Mouse (Mus musculus) midbrain, embryonic 16.5 days (tissue): ENCODE measurements around the gene Shisa5. TPM values are rescaled to one million over a fixed set of nuclear protein-coding genes. Genes with fewer than 3 reads are reported as not detected.

Source experiments
- ATAC-seq: fragments of 200-750 bp; cut with Nextera tagmentation; 2 replicates; pipeline ENCODE4 v1.8.0; 2017; ENCODE audit warnings: moderate TSS enrichment
- H3K27ac ChIP-seq: fragments of 300-500 bp; sonication (generic); 2 replicates; pipeline ENCODE4 v1.5.1; 2014; ENCODE audit warnings: mild to moderate bottlenecking, low read length, mixed read lengths
- H3K27me3 ChIP-seq: fragments of 300-500 bp; sonication (generic); 2 replicates; pipeline ENCODE4 v1.6.1; 2014; ENCODE audit warnings: low read depth, low read length, mixed read lengths; ENCODE audit not compliant: control insufficient read depth, insufficient read depth
- H3K36me3 ChIP-seq: fragments of 300-500 bp; sonication (generic); 2 replicates; pipeline ENCODE4 v1.6.1; 2014; ENCODE audit warnings: mild to moderate bottlenecking, low read length, moderate library complexity, mixed read lengths; ENCODE audit not compliant: control insufficient read depth, insufficient read depth
- H3K4me1 ChIP-seq: fragments of 300-500 bp; sonication (generic); 2 replicates; pipeline ENCODE4 v1.6.1; 2014; ENCODE audit warnings: mild to moderate bottlenecking, low read length, mixed read lengths; ENCODE audit not compliant: control insufficient read depth, insufficient read depth
- H3K4me2 ChIP-seq: fragments of 300-500 bp; sonication (generic); 2 replicates; pipeline ENCODE4 v1.6.1; 2014; ENCODE audit warnings: mild to moderate bottlenecking, low read length, mixed read lengths
- H3K4me3 ChIP-seq: fragments of 300-500 bp; sonication (generic); 2 replicates; pipeline ENCODE4 v1.5.1; 2014; ENCODE audit warnings: low read depth, mild to moderate bottlenecking, low read length, moderate library complexity, mixed read lengths
- H3K9ac ChIP-seq: fragments of 300-500 bp; sonication (generic); 2 replicates; pipeline ENCODE4 v1.6.1; 2014; ENCODE audit warnings: low read depth, low read length, mixed read lengths
- H3K9me3 ChIP-seq: fragments of 300-500 bp; sonication (generic); replicated peaks from 2 replicates; pipeline ENCODE4 v1.6.1; 2014; ENCODE audit warnings: mild to moderate bottlenecking, low read length, mixed read lengths; ENCODE audit not compliant: control insufficient read depth, poor library complexity, severe bottlenecking
- WGBS: fragments of 180-500 bp; shearing (Covaris S2); extraction: QIAGEN DNeasy Blood & Tissue Kit; methylation state at CpG from one replicate; pipeline ENCODE4 v1.1.7; 2014; 5-methylcytosine and 5-hydroxymethylcytosine counted together
- polyA plus RNA-seq: library from polyadenylated mRNA; unstranded; fragments of >200 nt; fragmentation: Nextera tagmentation; extraction: Ambion mirVana; gene quantifications from 2 replicates; pipeline ENCODE4 v1.2.1, GENCODE M21; 2015

Gene Shisa5
- polyA plus RNA-seq, 1 experiment from 2014 or later: 68.9 TPM

DNA sequence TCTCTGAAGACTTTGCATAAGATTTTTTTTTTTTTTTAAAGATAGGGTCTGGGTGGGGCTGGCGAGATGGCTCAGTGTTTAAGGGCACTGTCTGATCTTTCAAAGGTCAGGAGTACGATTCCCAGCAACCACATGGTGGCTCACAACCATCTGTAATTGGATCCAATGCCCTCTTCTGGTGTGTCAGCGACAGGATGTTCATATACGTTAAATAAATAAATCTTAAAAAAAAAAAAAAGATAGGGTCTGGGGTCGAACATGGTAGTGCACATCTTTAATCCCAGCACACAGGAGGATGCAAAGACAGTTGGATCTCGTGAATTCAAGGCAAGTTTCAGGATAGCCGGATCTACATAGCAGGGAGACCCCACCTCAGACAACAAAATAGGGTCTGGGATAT is 11.0 kb downstream of the Shisa5 start:
- no peak for ATAC-seq
- WGBS: 88% methylated on average over 7 of the region's 7 CpGs

DNA sequence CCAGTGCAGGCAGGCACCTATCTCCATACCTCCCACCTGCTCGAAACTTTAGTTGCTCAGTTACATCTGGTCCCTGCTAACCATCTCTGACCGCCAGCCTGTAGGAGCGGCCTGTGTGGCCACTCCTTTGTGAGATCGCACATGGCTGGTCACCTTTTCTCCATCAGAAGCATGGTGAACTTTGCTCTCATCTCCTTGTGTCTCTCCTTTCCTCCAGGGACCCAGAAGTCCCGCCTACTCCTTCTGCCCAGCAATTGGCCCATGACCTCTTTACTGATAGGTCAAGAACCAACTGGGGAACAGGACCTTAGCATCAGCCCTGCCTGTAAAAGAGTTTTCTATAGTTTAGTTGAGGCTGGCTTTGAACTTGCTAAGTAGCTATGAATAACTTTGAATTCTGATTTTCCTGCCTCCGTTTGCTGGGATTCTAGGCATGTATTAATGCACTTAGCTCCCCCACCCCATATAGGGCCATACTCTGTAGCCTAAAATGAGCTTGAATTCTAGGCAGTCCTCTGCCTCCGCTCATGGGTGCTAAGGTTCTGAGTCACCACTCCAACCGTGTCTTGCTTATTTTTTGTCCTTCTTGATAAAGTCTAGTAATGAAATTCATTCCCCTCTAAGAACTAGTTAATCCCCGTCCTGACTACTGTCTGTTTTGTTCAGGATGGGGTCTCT is 11.8 kb downstream of the Shisa5 start:
- 78% methylated on average over 9 of the region's 9 CpGs for WGBS
- Histone ChIP-seq H3K4me2 (no peak overlapping the region), H3K27ac (no peak overlapping the region), H3K4me1 (0 out of 2 replicates have a peak, but pooled peaks cover 2% of the 10 kb centered on the region), H3K9ac (no peak overlapping the region), H3K9me3 (no peaks in the 10 kb centered on the region), H3K27me3 (no peaks in the 10 kb centered on the region), H3K36me3 (no peaks in the 10 kb centered on the region), H3K4me3 (no peak overlapping the region)
- no peak for ATAC-seq

More for the DNA sequence above, 11.0 kb downstream of the Shisa5 start:
- no peaks in the 10 kb centered on the region for H3K36me3 ChIP-seq
- no peak overlapping the region for H3K4me2 ChIP-seq
- no peaks in the 10 kb centered on the region for H3K4me1 ChIP-seq
- H3K9me3 ChIP-seq: no peaks in the 10 kb centered on the region
- H3K4me3 ChIP-seq: no peak overlapping the region
- no peaks in the 10 kb centered on the region for H3K27me3 ChIP-seq
- no peak overlapping the region for H3K27ac ChIP-seq
- no peak overlapping the region for H3K9ac ChIP-seq

DNA sequence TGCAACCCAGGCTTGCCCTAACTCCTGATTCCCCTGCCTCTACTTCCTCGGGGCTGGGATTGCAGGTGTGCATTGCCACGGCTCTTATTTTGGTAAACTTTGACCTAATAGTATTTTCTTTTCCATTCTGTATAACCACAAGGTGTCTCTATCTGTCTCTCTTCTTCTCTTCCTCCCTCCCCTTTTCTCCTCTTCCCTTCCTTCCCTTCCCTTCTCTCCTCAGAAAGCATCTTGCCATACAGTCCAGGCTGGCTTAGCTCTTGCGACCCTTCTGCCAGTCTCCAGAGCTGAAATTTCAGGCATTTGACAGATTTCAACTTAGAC is 12.3 kb downstream of the Shisa5 start:
- Histone ChIP-seq H3K9ac (no peak overlapping the region), H3K9me3 (no peaks in the 10 kb centered on the region), H3K4me1 (peaks cover 4% of the 10 kb centered on the region; the same call in 1 of the 2 replicates), H3K27ac (no peak overlapping the region), H3K4me3 (no peak overlapping the region), H3K4me2 (no peak overlapping the region), H3K27me3 (no peaks in the 10 kb centered on the region), H3K36me3 (no peaks in the 10 kb centered on the region)
- no peak for ATAC-seq
- WGBS: 87% methylated on average over 3 of the region's 3 CpGs

DNA sequence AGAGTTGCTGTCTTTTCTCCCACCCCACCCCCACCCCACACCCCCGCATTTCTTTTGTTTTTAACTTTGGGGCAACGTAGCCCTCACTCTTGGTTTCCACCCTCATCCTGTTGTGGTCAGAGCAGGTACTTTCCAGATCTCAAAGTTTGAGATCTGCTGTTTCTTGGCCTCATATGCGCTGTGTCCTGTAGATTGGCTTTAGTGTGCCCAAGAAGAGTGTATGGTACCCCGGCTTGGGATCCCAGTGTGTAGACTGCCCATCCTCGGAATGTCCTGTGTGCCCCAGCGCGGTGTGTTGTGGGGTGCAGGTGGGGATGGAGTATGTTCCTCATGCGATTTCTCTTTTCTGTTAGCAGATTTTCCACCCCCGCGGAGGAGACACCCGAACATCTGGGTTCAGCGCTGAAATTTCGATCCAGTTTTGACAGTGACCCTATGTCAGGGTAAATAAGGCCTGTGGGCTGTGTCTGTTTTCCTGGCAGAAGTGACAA is 12.7 kb downstream of the Shisa5 start:
- no peaks in the 10 kb centered on the region for H3K9me3 ChIP-seq
- 92% methylated on average over 13 of the region's 13 CpGs for WGBS
- no peaks in the 10 kb centered on the region for H3K27me3 ChIP-seq

DNA sequence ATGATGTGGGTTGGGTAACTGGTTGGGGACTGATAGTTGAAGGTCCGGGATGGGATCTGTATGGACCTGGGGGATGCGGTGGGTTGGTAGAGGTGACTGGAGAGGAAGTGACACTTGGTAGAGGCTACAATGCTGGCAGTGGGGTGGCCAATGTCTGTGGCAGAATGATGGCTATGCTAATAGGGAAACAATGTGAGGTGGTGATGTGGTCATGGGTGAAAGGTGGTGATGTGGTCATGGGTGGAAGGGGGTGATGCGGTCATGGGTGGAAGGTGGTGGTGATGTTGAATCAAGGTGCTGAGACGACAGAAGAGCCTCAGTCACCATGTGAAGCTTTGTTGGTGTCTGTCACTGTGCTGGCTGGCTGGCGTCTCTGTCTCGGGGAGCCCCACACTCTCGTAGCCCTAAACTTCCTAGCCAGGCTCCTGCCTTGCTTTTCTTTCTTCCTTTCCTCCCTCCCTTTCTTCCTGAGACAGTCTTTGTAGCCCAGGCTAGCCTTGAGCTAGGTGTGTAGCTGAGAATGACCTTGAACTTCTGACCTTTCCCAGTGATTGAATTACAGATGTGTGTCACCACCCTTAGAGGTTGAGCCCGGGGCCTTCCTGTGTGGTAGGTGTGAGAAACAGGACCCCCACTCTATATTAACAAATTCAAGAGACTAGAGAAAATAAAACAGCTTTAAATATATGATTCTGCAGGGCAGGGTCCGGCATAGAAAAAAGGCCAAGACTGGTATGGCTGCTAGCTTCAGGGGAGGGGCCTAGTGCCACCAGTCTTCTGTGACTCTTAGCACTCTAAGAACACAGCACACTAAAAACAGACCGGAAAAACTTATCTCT is 13.5 kb downstream of the Shisa5 start:
- ATAC-seq: no peak
- Histone ChIP-seq H3K9ac (no peak overlapping the region), H3K4me1 (peaks cover 4% of the 10 kb centered on the region; the same call in 1 of the 2 replicates), H3K4me3 (no peak overlapping the region), H3K4me2 (no peak overlapping the region), H3K27me3 (no peaks in the 10 kb centered on the region), H3K27ac (no peak overlapping the region), H3K9me3 (no peaks in the 10 kb centered on the region), H3K36me3 (peaks cover 7% of the 10 kb centered on the region; the same call in 1 of the 2 replicates)
- WGBS: 90% methylated on average over 10 of the region's 10 CpGs

More for the DNA sequence above, 12.7 kb downstream of the Shisa5 start:
- Histone ChIP-seq H3K9ac (no peak overlapping the region), H3K4me1 (peaks cover 4% of the 10 kb centered on the region; the same call in 1 of the 2 replicates), H3K27ac (no peak overlapping the region), H3K4me3 (no peak overlapping the region), H3K4me2 (no peak overlapping the region), H3K36me3 (no peaks in the 10 kb centered on the region)
- no peak for ATAC-seq

DNA sequence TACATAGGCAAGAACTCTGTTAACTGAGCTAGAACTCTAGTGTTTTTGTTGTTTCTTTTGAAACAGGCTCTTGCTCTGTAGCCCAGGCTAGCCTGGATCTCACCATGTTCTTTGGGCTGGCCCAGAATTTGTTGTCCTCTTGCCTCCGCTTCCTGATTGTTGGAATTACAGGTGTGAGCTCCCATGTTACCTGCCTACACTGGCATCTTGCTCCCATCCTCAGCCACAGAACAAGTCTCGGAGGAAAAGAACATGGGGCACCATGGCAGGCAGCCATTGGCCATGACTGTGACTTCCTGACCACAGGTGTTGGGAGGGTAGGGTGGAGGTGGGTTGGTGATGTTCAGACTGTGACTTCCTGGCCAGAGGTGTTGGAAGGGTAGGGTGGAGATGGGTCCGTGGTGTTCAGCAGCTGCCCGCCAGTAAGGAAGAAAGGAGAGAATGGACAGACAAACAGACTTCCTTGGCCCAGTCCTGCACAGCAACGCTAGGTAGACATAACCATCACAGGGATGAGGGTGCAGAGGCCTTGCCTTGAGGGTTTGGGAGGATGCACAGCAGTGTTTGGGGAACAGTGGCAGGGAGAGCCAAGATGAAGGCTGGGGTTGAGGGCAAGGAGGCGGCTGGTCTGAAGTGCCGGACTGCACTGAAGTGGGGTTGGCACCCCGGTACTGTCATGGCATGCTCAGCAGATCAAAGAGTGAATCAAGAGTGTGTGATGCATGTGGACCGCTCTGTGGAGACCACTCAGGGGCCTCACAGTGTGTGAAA is 14.3 kb downstream of the Shisa5 start:
- H3K27ac ChIP-seq: no peak overlapping the region
- ATAC-seq: no peak

DNA sequence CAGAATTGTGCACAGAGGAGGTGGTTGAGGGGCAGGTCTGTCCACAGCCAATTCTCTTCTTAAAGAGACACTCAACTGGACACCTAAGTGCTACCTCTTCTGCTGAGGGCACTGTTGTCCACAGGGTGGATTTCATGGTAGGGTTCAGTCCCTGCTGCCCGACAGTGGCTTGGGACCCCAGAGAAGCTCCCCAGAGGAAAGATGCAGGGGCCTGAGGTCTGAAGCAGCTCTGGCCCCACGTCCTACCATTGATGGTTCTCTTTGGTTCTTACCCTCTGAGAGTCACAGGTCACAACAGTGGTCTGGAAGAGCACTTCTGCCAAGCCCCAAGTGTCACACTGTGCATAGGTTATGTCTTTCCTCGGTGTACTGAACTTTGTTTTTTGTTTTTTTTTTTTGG is 15.0 kb downstream of the Shisa5 start:
- H3K4me1 ChIP-seq: peaks cover 4% of the 10 kb centered on the region; the same call in 1 of the 2 replicates
- 79% methylated on average over 3 of the region's 3 CpGs for WGBS
- no peak overlapping the region for H3K9ac ChIP-seq
- no peak overlapping the region for H3K27ac ChIP-seq
- no peak for ATAC-seq
- H3K36me3 ChIP-seq: peaks cover 14% of the 10 kb centered on the region
- H3K4me2 ChIP-seq: no peak overlapping the region
- no peaks in the 10 kb centered on the region for H3K9me3 ChIP-seq
- H3K4me3 ChIP-seq: no peak overlapping the region
- no peaks in the 10 kb centered on the region for H3K27me3 ChIP-seq

More for the DNA sequence above, 14.3 kb downstream of the Shisa5 start:
- H3K36me3 ChIP-seq: peaks cover 9% of the 10 kb centered on the region
- H3K4me2 ChIP-seq: no peak overlapping the region
- WGBS: 83% methylated on average over 9 of the region's 9 CpGs
- H3K9me3 ChIP-seq: no peaks in the 10 kb centered on the region
- H3K9ac ChIP-seq: no peak overlapping the region
- no peak overlapping the region for H3K4me3 ChIP-seq
- H3K27me3 ChIP-seq: no peaks in the 10 kb centered on the region
- H3K4me1 ChIP-seq: peaks cover 4% of the 10 kb centered on the region; the same call in 1 of the 2 replicates

DNA sequence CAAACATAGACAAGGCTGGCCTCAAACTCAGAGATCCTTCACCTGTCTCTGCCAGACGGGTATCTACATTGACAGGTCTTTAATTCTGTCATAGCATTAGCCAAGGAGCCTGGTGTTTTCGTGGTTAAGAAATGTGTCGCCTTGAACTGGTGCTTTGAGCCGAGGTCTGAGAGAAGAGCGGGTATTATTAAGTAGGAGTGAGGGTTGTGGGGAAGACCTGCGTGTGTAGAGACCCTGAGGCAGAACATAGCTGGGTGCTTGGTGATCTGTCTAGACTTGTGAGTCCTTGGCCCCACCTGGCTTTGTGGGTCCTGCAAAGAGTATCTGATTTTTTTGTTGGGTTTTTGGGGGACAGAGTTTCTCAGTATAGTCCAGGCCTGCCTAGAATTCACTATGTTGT is 15.5 kb downstream of the Shisa5 start:
- H3K36me3 ChIP-seq: peaks cover 14% of the 10 kb centered on the region
- H3K9ac ChIP-seq: no peak overlapping the region
- H3K27me3 ChIP-seq: no peaks in the 10 kb centered on the region
- H3K27ac ChIP-seq: no peak overlapping the region
- no peak overlapping the region for H3K4me2 ChIP-seq
- H3K4me1 ChIP-seq: peaks cover 8% of the 10 kb centered on the region
- H3K4me3 ChIP-seq: no peak overlapping the region
- ATAC-seq: no peak
- 86% methylated on average over 6 of the region's 6 CpGs for WGBS
- H3K9me3 ChIP-seq: no peaks in the 10 kb centered on the region
